Mouse (Mus musculus) lung, postnatal 0 days (tissue): ENCODE data around the gene Mms19.

Experiments
- CTCF ChIP-seq: IDR thresholded peaks from 2 replicates; pipeline ENCODE4 v1.5.1; 2016; ENCODE audit warnings: antibody characterized with exemption, mild to moderate bottlenecking
- EP300 ChIP-seq: IDR thresholded peaks from 2 replicates; pipeline ENCODE4 v1.6.1; 2016; ENCODE audit warnings: antibody characterized with exemption, mild to moderate bottlenecking, control low read depth

GRCm38 (mm10) chr19:41919471-41919870 is 61.5 kb downstream of the Mms19 start:
- no peak for TF ChIP-seq CTCF
- no peak for TF ChIP-seq EP300
